In the genomic region with DNA sequence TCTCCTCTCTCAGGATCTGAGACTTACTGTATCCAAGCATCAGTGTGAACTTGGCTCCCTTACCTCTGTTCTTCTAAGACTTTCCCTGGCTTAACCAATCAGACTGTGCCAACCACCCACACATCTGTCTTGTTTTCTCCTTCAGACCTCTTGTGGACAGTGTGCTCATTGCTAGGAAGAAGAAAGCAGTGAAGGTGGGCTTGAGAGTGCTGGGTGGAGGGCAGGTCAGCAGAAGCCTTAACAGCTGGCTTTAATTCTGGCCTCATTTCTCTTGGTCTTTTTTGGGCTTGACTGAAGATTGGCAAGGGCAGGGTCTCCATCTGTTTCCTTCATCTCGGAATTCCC, we compare ENCODE assay signal across 24 mouse cellular contexts.
DNase-seq lines count a peak whose midpoint lies in the region; ATAC-seq lines count a peak whose summit lies in the region.
"Had no signal": no experiment of that assay in that cellular context is flagged by ENCODE, and none has a peak within 500 bp of the region (broad histone marks: within the 10 kb centered on the region; RNA-seq: fewer than 3 reads in every experiment).

No protein-coding gene starts in this region.

- no peak overlapping the region for H3K9ac ChIP-seq in midbrain, embryonic 11.5 days (ENCODE audit: low read length)
- no peak overlapping the region for H3K9ac ChIP-seq in midbrain, embryonic 14.5 days (replicated peaks; ENCODE audit: low read length)
- no peak overlapping the region for H3K9ac ChIP-seq in neural tube, embryonic 15.5 days (replicated peaks)
- H3K9ac ChIP-seq: embryonic facial prominence, embryonic 15.5 days; limb, embryonic 13.5 days; liver, embryonic 14.5 days; lung, embryonic 15.5 days had no signal

- H3K36me3 ChIP-seq in midbrain, embryonic 11.5 days (ENCODE audit: control insufficient read depth, insufficient read depth, low read length): no peaks in the 10 kb centered on the region
- H3K36me3 ChIP-seq in midbrain, embryonic 10.5 days: no peaks in the 10 kb centered on the region
- H3K36me3 ChIP-seq in midbrain, embryonic 14.5 days (ENCODE audit: control insufficient read depth, insufficient read depth, low read length): no peaks in the 10 kb centered on the region
- H3K36me3 ChIP-seq in neural tube, embryonic 15.5 days: 0 out of 2 replicates have a peak, but pooled peaks cover under 1% of the 10 kb centered on the region
- H3K36me3 ChIP-seq: embryonic facial prominence, embryonic 15.5 days; G1E; limb, embryonic 13.5 days; lung, embryonic 15.5 days had no signal

- peak; percentile 38; the same call in 1 of the 2 replicates for ATAC-seq in midbrain, embryonic 11.5 days (ENCODE audit: low FRiP score)
- ATAC-seq in midbrain, embryonic 14.5 days (ENCODE audit: low FRiP score, low TSS enrichment): 0 out of 2 replicates have a peak, but pooled peaks have one; percentile 25
- peak; percentile 53 for ATAC-seq in neural tube, embryonic 15.5 days (ENCODE audit: low FRiP score)
- ATAC-seq: activated CD4-positive, CD25-positive, alpha-beta regulatory T cell, adult 4 months; inflammation-experienced regulatory T-cells, adult 6 months had no signal

- no peak overlapping the region for H3K4me3 ChIP-seq in midbrain, embryonic 11.5 days (ENCODE audit: low read depth, low read length)
- H3K4me3 ChIP-seq in midbrain, embryonic 10.5 days: no peak overlapping the region
- H3K4me3 ChIP-seq in midbrain, embryonic 14.5 days (replicated peaks; ENCODE audit: low read depth, low read length): no peak overlapping the region
- no peak overlapping the region for H3K4me3 ChIP-seq in neural tube, embryonic 15.5 days (replicated peaks)
- H3K4me3 ChIP-seq: embryonic facial prominence, embryonic 15.5 days; limb, embryonic 13.5 days; lung, embryonic 15.5 days had no signal

- no peaks in the 10 kb centered on the region for H3K9me3 ChIP-seq in midbrain, embryonic 11.5 days (ENCODE audit: control insufficient read depth, low read length)
- no peaks in the 10 kb centered on the region for H3K9me3 ChIP-seq in midbrain, embryonic 10.5 days (replicated peaks)
- H3K9me3 ChIP-seq in midbrain, embryonic 14.5 days (ENCODE audit: control insufficient read depth, low read length): no peaks in the 10 kb centered on the region
- no peaks in the 10 kb centered on the region for H3K9me3 ChIP-seq in neural tube, embryonic 15.5 days (replicated peaks)
- H3K9me3 ChIP-seq: embryonic facial prominence, embryonic 15.5 days; G1E; lung, embryonic 15.5 days had no signal

- 88% methylated on average over 1 of the region's 1 CpGs for WGBS in midbrain, embryonic 11.5 days
- 79% methylated on average over 1 of the region's 1 CpGs for WGBS in midbrain, embryonic 10.5 days
- WGBS in midbrain, embryonic 14.5 days: 80% methylated on average over 1 of the region's 1 CpGs
- WGBS in neural tube, embryonic 15.5 days: 63% methylated on average over 1 of the region's 1 CpGs

- no peaks in the 10 kb centered on the region for H3K4me1 ChIP-seq in midbrain, embryonic 11.5 days (ENCODE audit: control insufficient read depth, insufficient read depth, low read length)
- no peaks in the 10 kb centered on the region for H3K4me1 ChIP-seq in midbrain, embryonic 10.5 days
- H3K4me1 ChIP-seq in midbrain, embryonic 14.5 days (ENCODE audit: control insufficient read depth, insufficient read depth, low read length): peaks cover 6% of the 10 kb centered on the region
- H3K4me1 ChIP-seq in neural tube, embryonic 15.5 days: peaks cover 24% of the 10 kb centered on the region
- H3K4me1 ChIP-seq: embryonic facial prominence, embryonic 15.5 days; lung, embryonic 15.5 days had no signal

- no peak overlapping the region for H3K27ac ChIP-seq in midbrain, embryonic 11.5 days (ENCODE audit: low read depth, low read length)
- no peak overlapping the region for H3K27ac ChIP-seq in midbrain, embryonic 10.5 days (replicated peaks)
- H3K27ac ChIP-seq in midbrain, embryonic 14.5 days (replicated peaks; ENCODE audit: low read depth, low read length): peak overlapping the region; percentile 27; the same call in 1 of the 2 replicates
- peak overlapping the region; percentile 57 for H3K27ac ChIP-seq in neural tube, embryonic 15.5 days (replicated peaks)
- H3K27ac ChIP-seq: embryonic facial prominence, embryonic 15.5 days; limb, embryonic 13.5 days; liver, embryonic 14.5 days; lung, embryonic 15.5 days; stomach, postnatal 0 days had no signal

- DNase-seq in cerebellum, postnatal 14 days: peak; percentile 21 to 44
- DNase-seq in cerebellum, adult 9-11 months: no peak
- no peak for DNase-seq in midbrain, embryonic 11.5 days (ENCODE audit: low spot score, missing footprints)
- DNase-seq in midbrain, embryonic 10.5 days (ENCODE audit: low spot score): no peak
- DNase-seq in midbrain, embryonic 14.5 days: no peak
- no peak for DNase-seq in spleen, postnatal 14 days (ENCODE audit: low spot score in 2 of 2)
- no peak for DNase-seq in retina, postnatal 1 day
- DNase-seq: adrenal gland, postnatal 10 days; cerebellum, postnatal 25 days; heart, postnatal 10 days; kidney, adult 8-10 months; kidney, postnatal 36 days; lung, postnatal 4 days; right cerebral cortex, postnatal 4 days had no signal

- no peaks in the 10 kb centered on the region for H3K27me3 ChIP-seq in midbrain, embryonic 11.5 days (ENCODE audit: control insufficient read depth, insufficient read depth, low read length)
- no peaks in the 10 kb centered on the region for H3K27me3 ChIP-seq in midbrain, embryonic 10.5 days (ENCODE audit: low read depth, poor library complexity, severe bottlenecking)
- H3K27me3 ChIP-seq in midbrain, embryonic 14.5 days (ENCODE audit: control insufficient read depth, insufficient read depth, low read length): no peaks in the 10 kb centered on the region
- H3K27me3 ChIP-seq in neural tube, embryonic 15.5 days (replicated peaks): no peaks in the 10 kb centered on the region
- H3K27me3 ChIP-seq: embryonic facial prominence, embryonic 15.5 days; limb, embryonic 13.5 days; lung, embryonic 15.5 days had no signal

- H3K4me2 ChIP-seq in midbrain, embryonic 11.5 days: no peak overlapping the region
- H3K4me2 ChIP-seq in midbrain, embryonic 14.5 days (ENCODE audit: low read length): no peak overlapping the region
- H3K4me2 ChIP-seq in neural tube, embryonic 15.5 days: no peak overlapping the region
- H3K4me2 ChIP-seq: embryonic facial prominence, embryonic 15.5 days; heart, embryonic 11.5 days; limb, embryonic 13.5 days; lung, embryonic 15.5 days had no signal

Comparison
In these comparisons a context has a peak if more than half of its experiments do, and no peak if none do; other contexts are left out.
1. DNase-seq: peak in cerebellum, postnatal 14 days (2 of 2); none in cerebellum, adult 9-11 months (single experiment), midbrain, embryonic 11.5 days (single experiment), midbrain, embryonic 10.5 days (single experiment), midbrain, embryonic 14.5 days (single experiment), spleen, postnatal 14 days (0 of 2) and retina, postnatal 1 day (single experiment).
2. H3K27ac ChIP-seq: peak in midbrain, embryonic 14.5 days (single experiment) and neural tube, embryonic 15.5 days (single experiment); none in midbrain, embryonic 11.5 days (single experiment) and midbrain, embryonic 10.5 days (single experiment).
3. Peak in every context shown above with its lines, with median percentiles within 50 percentile points of each other: ATAC-seq.